Mouse (Mus musculus): ENCODE results near the gene Lrrc39.

GRCm38 (mm10) chr3:116520141-116520761 lies 42.5 kb upstream of the Lrrc39 start:
- TF ChIP-seq ZC3H11A (IDR thresholded peaks at IDR 0.05; ENCODE audit: borderline replicate concordance, low read depth, low read length) (no peak), CHD2 (IDR thresholded peaks at IDR 0.05; ENCODE audit: low read depth, low read length) (no peak), MAFK (IDR thresholded peaks at IDR 0.05; ENCODE audit: insufficient read depth, low read depth, low read length) (no peak), HCFC1 (IDR thresholded peaks at IDR 0.05; ENCODE audit: borderline replicate concordance, insufficient read depth, low read length) (no peak), ZNF384 (IDR thresholded peaks at IDR 0.05; ENCODE audit: low read depth, low read length) (no peak)
